Mouse (Mus musculus) bone marrow macrophage, adult 2 months (primary cell): ENCODE measurements around the gene Cnot2.

Source experiments
- CTCF ChIP-seq: IDR thresholded peaks from 2 replicates; pipeline ENCODE4 v1.5.1; 2012; ENCODE audit warnings: low read depth, mild to moderate bottlenecking, low read length, moderate library complexity
- POLR2A ChIP-seq: IDR thresholded peaks from 2 replicates; pipeline ENCODE4 v1.6.1; 2012; ENCODE audit warnings: mild to moderate bottlenecking, low read depth, low read length, borderline replicate concordance

- TF ChIP-seq CTCF, result no peak
- no peak for TF ChIP-seq POLR2A
Measured at GRCm38 (mm10) chr10:116554434-116554833, 26.9 kb downstream of the Cnot2 start.
